Mouse (Mus musculus): ENCODE data around the gene Fam163b. TPM values are rescaled to one million over a fixed set of nuclear protein-coding genes. Genes with fewer than 3 reads are reported as not detected.

The Fam163b gene
- polyA plus RNA-seq, 1 experiment from 2014 or later = 0.04 TPM

DNA sequence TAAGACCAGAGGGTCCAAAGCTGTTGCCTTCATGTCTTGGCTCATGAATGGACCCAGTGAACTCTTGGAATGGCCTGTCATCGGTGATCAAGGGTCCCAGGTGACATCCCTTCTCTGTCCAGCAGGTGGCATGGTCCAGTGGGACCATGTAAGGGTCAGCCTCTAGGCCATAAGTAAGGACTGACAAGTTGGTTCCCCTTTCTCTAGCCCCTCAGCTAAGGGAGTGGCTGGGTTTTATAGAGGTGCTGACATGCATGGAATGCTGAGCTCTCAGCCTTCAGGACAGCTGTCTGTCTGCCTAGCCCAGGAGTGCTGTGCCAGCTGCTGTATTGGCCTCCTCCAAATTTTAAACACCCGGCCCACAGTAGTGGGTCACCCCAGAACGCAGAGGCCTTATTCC, 66.8 kb downstream of the Fam163b start:
- H3K9ac ChIP-seq (ENCODE audit: low read length) = no peak overlapping the region
- no peaks in the 10 kb centered on the region for H3K9me3 ChIP-seq (replicated peaks; ENCODE audit: control insufficient read depth, low read length)
- no peaks in the 10 kb centered on the region for H3K27me3 ChIP-seq (ENCODE audit: control insufficient read depth, insufficient read depth, low read length)
- no peaks in the 10 kb centered on the region for H3K36me3 ChIP-seq (ENCODE audit: control insufficient read depth, insufficient read depth, low read length)
- WGBS = 77% methylated on average over 3 of the region's 3 CpGs
- no peak for ATAC-seq (ENCODE audit: insufficient read depth, low FRiP score)
- no peak overlapping the region for H3K4me2 ChIP-seq (ENCODE audit: low read depth, low read length)
- no peak overlapping the region for H3K4me3 ChIP-seq (replicated peaks; ENCODE audit: low read length)
- H3K4me1 ChIP-seq (ENCODE audit: control insufficient read depth, insufficient read depth, low read length) = peaks cover 32% of the 10 kb centered on the region
- H3K27ac ChIP-seq (ENCODE audit: low read length) = no peak overlapping the region

DNA sequence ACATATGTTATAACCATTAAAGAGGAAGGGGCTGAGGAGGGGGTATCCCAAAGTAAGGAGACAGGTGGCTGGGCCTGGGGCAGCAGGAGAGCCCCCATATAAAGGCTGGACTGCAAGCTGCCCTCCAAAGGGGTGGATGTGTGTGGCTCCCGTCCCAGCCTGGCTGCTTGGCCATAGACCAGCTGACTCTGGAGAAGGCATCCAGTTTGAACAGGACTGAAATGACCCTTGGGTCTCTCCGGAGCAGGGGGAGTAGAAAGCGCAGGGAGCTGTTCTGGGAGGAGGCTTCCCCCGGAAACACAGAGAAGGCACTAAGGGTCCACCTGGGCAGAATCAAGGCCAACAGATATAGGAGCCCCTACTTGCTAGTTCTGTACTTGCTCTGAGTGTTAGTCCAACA, 67.5 kb downstream of the Fam163b start:
- no peak for ATAC-seq (ENCODE audit: insufficient read depth, low FRiP score)
- Histone ChIP-seq H3K4me1 (ENCODE audit: control insufficient read depth, insufficient read depth, low read length) (peaks cover 32% of the 10 kb centered on the region), H3K4me3 (replicated peaks; ENCODE audit: low read length) (no peak overlapping the region), H3K27me3 (ENCODE audit: control insufficient read depth, insufficient read depth, low read length) (no peaks in the 10 kb centered on the region), H3K27ac (ENCODE audit: low read length) (no peak overlapping the region), H3K36me3 (ENCODE audit: control insufficient read depth, insufficient read depth, low read length) (no peaks in the 10 kb centered on the region), H3K4me2 (ENCODE audit: low read depth, low read length) (no peak overlapping the region), H3K9ac (ENCODE audit: low read length) (no peak overlapping the region), H3K9me3 (replicated peaks; ENCODE audit: control insufficient read depth, low read length) (no peaks in the 10 kb centered on the region)
- WGBS = 67% methylated on average over 4 of the region's 4 CpGs

DNA sequence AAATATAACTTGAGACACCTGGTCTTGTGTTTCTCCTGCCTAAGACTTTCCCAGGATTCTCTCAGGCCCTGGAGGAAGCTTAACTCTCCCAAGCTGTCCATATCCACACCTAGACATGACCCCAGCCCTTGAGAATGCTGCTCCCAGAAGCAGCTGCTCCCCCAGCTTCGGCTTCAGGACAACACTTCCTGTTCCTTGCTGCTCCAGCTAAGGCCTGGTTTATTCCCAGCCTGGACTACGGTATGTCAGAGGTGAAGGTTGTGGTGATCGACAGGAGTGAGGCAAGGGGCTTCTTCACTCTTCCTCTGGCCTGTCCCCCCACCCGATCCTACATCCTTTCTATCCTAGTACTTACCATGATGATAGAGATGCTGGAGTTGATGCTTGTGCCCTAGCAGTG, 68.9 kb downstream of the Fam163b start:
- no peaks in the 10 kb centered on the region for H3K9me3 ChIP-seq (replicated peaks; ENCODE audit: control insufficient read depth, low read length)
- no peaks in the 10 kb centered on the region for H3K36me3 ChIP-seq (ENCODE audit: control insufficient read depth, insufficient read depth, low read length)
- no peak overlapping the region for H3K4me2 ChIP-seq (ENCODE audit: low read depth, low read length)
- H3K4me3 ChIP-seq (replicated peaks; ENCODE audit: low read length) = no peak overlapping the region
- 60% methylated on average over 4 of the region's 4 CpGs for WGBS
- H3K27me3 ChIP-seq (ENCODE audit: control insufficient read depth, insufficient read depth, low read length) = no peaks in the 10 kb centered on the region
- no peak for ATAC-seq (ENCODE audit: insufficient read depth, low FRiP score)
- no peak overlapping the region for H3K9ac ChIP-seq (ENCODE audit: low read length)
- peaks cover 21% of the 10 kb centered on the region for H3K4me1 ChIP-seq (ENCODE audit: control insufficient read depth, insufficient read depth, low read length)
- H3K27ac ChIP-seq (ENCODE audit: low read length) = no peak overlapping the region

DNA sequence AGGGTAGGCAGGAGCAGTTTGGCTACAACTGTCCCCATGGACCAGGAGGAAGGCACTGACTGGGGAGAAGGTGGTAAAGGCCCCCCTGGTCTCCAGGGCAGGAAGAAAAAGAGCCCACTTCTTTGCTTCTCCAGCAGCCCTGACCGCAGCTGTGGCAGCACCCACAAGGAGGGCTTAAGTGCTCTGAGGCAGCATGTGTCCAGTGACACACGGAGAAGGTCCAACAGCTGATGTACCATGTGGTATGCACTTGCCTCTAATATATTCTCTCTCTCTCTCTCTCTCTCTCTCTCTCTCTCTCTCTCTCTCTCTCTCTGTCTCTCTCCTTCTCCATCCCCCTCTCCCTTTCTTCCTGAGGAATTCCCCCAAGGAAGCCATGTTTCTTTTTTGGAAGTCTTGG, 70.3 kb downstream of the Fam163b start, which contains the start of gene Mymk:
Mymk (minus strand) TSS at position 202 of the 400 bp plus-strand sequence.
- Histone ChIP-seq H3K36me3 (ENCODE audit: control insufficient read depth, insufficient read depth, low read length) (no peaks in the 10 kb centered on the region), H3K4me1 (ENCODE audit: control insufficient read depth, insufficient read depth, low read length) (peaks cover 17% of the 10 kb centered on the region), H3K9ac (ENCODE audit: low read length) (no peak within 1 kb of the TSS), H3K27me3 (ENCODE audit: control insufficient read depth, insufficient read depth, low read length) (no peaks in the 10 kb centered on the region), H3K4me3 (replicated peaks; ENCODE audit: low read length) (no peak within 1 kb of the TSS), H3K4me2 (ENCODE audit: low read depth, low read length) (no peak within 1 kb of the TSS), H3K9me3 (replicated peaks; ENCODE audit: control insufficient read depth, low read length) (no peaks in the 10 kb centered on the region), H3K27ac (ENCODE audit: low read length) (peak within 1 kb of the TSS; percentile 39; the same call in 1 of the 2 replicates)
- 80% methylated on average over 2 of the region's 2 CpGs for WGBS
- no peak for ATAC-seq (ENCODE audit: insufficient read depth, low FRiP score)

DNA sequence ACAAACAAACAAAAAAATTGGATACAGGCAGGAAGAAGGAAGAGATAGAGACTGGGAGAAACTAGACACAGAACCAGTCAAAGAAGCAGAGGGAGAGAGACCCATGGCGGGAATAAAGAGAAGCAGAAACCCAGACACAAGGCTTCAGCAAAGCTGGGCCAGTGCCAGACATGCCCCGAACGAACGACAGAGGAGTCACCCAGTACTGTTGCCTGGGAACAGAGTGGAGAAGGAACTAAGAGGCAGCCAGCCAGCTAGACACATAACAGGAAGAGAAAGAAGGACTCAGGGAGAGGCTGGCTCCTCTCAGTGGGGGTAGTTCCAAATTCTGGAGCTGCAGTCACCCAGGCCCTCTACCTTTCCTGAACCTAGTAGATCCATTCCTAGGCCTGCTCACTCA, 71.2 kb downstream of the Fam163b start:
- H3K4me3 ChIP-seq (replicated peaks; ENCODE audit: low read length) = no peak overlapping the region
- H3K4me2 ChIP-seq (ENCODE audit: low read depth, low read length) = no peak overlapping the region
- no peak overlapping the region for H3K9ac ChIP-seq (ENCODE audit: low read length)
- H3K4me1 ChIP-seq (ENCODE audit: control insufficient read depth, insufficient read depth, low read length) = peaks cover 17% of the 10 kb centered on the region
- H3K27ac ChIP-seq (ENCODE audit: low read length) = peak overlapping the region; percentile 39; the same call in 1 of the 2 replicates
- H3K9me3 ChIP-seq (replicated peaks; ENCODE audit: control insufficient read depth, low read length) = no peaks in the 10 kb centered on the region
- no peaks in the 10 kb centered on the region for H3K36me3 ChIP-seq (ENCODE audit: control insufficient read depth, insufficient read depth, low read length)
- peak; percentile 63 for ATAC-seq (ENCODE audit: insufficient read depth, low FRiP score)
- no peaks in the 10 kb centered on the region for H3K27me3 ChIP-seq (ENCODE audit: control insufficient read depth, insufficient read depth, low read length)
- WGBS = 12% methylated on average over 4 of the region's 4 CpGs

DNA sequence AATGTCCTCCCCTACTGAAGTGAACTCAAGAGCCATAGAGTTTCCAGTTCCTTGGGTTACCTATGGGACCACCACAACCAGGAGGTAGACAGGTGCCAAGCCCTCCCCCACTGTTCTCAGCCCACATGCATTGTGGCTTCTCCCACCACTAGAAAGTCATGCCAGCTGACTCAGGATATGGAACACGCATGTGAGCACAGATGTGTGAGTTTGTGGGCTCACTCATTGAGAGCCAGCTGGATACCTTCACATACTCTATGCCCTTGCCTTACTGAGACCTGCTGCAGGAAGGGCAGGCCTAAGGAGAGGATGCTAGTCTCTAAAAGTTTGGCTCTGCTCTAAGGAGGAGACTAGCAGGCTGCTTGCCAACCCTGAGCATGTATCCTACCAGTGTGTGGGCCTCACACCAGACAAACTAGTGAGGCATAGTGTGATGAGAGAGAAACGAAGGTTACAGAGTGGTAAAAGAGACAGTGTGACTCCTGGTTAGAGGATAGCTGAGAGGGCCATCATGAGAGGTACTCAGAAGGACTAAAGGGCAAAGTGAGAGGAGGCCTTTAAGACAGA, 72.0 kb downstream of the Fam163b start:
- Histone ChIP-seq H3K36me3 (ENCODE audit: control insufficient read depth, insufficient read depth, low read length) (no peaks in the 10 kb centered on the region), H3K4me3 (replicated peaks; ENCODE audit: low read length) (no peak overlapping the region), H3K27ac (ENCODE audit: low read length) (no peak overlapping the region), H3K4me1 (ENCODE audit: control insufficient read depth, insufficient read depth, low read length) (peaks cover 17% of the 10 kb centered on the region), H3K9me3 (replicated peaks; ENCODE audit: control insufficient read depth, low read length) (no peaks in the 10 kb centered on the region), H3K4me2 (ENCODE audit: low read depth, low read length) (no peak overlapping the region), H3K27me3 (ENCODE audit: control insufficient read depth, insufficient read depth, low read length) (no peaks in the 10 kb centered on the region), H3K9ac (ENCODE audit: low read length) (no peak overlapping the region)
- 79% methylated on average over 2 of the region's 2 CpGs for WGBS
- ATAC-seq (ENCODE audit: insufficient read depth, low FRiP score) = no peak

DNA sequence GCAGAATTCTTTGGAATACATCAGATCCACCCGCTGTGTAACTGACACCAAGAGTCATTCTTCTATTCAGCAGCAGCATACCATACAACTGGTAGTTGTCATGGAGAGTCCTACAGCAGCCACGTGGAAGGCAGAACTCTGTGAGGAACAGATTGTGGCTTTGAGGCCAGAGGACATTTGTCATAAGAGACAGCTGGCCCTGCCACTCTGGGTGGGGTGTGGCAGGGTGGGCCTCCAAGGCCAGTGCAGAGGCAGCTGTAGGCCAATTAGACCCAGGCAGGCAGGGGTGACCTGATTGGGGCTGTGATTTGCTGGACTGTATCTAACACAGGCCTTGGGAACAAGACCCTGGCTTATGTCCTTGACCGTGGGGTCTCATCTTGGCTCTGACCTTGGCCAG, 72.6 kb downstream of the Fam163b start:
- Histone ChIP-seq H3K27ac (ENCODE audit: low read length) (no peak overlapping the region), H3K4me2 (ENCODE audit: low read depth, low read length) (no peak overlapping the region), H3K4me1 (ENCODE audit: control insufficient read depth, insufficient read depth, low read length) (peaks cover 17% of the 10 kb centered on the region), H3K9me3 (replicated peaks; ENCODE audit: control insufficient read depth, low read length) (no peaks in the 10 kb centered on the region), H3K9ac (ENCODE audit: low read length) (no peak overlapping the region), H3K4me3 (replicated peaks; ENCODE audit: low read length) (no peak overlapping the region), H3K27me3 (ENCODE audit: control insufficient read depth, insufficient read depth, low read length) (no peaks in the 10 kb centered on the region), H3K36me3 (ENCODE audit: control insufficient read depth, insufficient read depth, low read length) (no peaks in the 10 kb centered on the region)
- 0 out of 2 replicates have a peak, but pooled peaks have one; percentile 18 for ATAC-seq (ENCODE audit: insufficient read depth, low FRiP score)
- WGBS = 51% methylated on average over 3 of the region's 3 CpGs

DNA sequence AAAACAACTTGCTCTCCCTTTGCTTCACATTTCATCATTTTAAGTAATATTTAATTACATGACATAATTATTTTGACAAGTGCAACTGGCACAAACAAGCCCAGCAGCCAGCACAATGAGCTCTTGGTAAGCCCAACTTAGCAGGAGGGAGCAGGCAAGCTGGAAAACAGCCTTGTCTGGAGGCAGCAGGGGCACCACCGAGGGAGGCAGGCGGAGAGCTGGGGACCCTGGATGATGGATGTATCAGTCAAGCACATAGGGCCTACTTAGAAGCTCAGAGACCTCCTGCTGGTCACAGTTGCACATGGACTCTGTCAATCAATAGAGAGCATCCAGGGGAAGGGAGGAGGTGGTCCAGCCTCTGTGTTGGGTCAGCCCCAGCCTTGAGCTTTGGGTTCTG, 74.3 kb downstream of the Fam163b start:
- WGBS = 25% methylated on average over 2 of the region's 2 CpGs
- Histone ChIP-seq H3K4me3 (replicated peaks; ENCODE audit: low read length) (no peak overlapping the region), H3K9ac (ENCODE audit: low read length) (no peak overlapping the region), H3K27me3 (ENCODE audit: control insufficient read depth, insufficient read depth, low read length) (no peaks in the 10 kb centered on the region), H3K27ac (ENCODE audit: low read length) (no peak overlapping the region), H3K4me1 (ENCODE audit: control insufficient read depth, insufficient read depth, low read length) (peaks cover 17% of the 10 kb centered on the region), H3K36me3 (ENCODE audit: control insufficient read depth, insufficient read depth, low read length) (no peaks in the 10 kb centered on the region), H3K4me2 (ENCODE audit: low read depth, low read length) (no peak overlapping the region), H3K9me3 (replicated peaks; ENCODE audit: control insufficient read depth, low read length) (no peaks in the 10 kb centered on the region)
- no peak for ATAC-seq (ENCODE audit: insufficient read depth, low FRiP score)

DNA sequence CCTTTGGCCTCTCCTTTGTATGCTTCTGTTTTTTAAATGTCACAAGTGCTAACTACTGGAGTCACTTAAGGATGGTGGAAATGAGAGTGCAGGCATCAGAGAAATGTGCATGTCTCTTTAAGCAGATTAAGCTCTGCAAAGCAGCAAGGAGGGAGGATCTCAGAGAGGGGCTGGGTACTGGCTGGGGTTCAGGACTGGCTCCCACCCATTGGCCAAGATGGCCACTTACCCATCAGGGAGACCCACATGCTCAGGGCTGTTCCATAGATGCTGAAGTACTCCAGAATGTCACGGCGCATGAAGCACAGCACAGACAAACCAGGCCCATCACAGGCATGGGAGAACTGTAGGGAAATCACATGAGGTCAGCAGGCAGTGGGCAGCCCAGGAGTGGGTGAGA, 75.2 kb downstream of the Fam163b start:
- Histone ChIP-seq H3K4me3 (replicated peaks; ENCODE audit: low read length) (no peak overlapping the region), H3K9ac (ENCODE audit: low read length) (no peak overlapping the region), H3K27ac (ENCODE audit: low read length) (no peak overlapping the region), H3K4me2 (ENCODE audit: low read depth, low read length) (no peak overlapping the region), H3K36me3 (ENCODE audit: control insufficient read depth, insufficient read depth, low read length) (no peaks in the 10 kb centered on the region), H3K27me3 (ENCODE audit: control insufficient read depth, insufficient read depth, low read length) (no peaks in the 10 kb centered on the region), H3K9me3 (replicated peaks; ENCODE audit: control insufficient read depth, low read length) (no peaks in the 10 kb centered on the region), H3K4me1 (ENCODE audit: control insufficient read depth, insufficient read depth, low read length) (peaks cover 15% of the 10 kb centered on the region)
- 92% methylated on average over 2 of the region's 2 CpGs for WGBS
- no peak for ATAC-seq (ENCODE audit: insufficient read depth, low FRiP score)

All from stomach, embryonic 16.5 days (tissue).